Mouse (Mus musculus): ENCODE data around the gene Bfsp2. TPM values are rescaled to one million over a fixed set of nuclear protein-coding genes. Genes with fewer than 3 reads are reported as not detected.

Bfsp2 gene
- polyA plus RNA-seq, 1 experiment = not detected

- H3K4me3 ChIP-seq (ENCODE audit: insufficient read depth, low read depth, low read length) = no peak overlapping the region
- 14% methylated on average over 2 of the region's 2 CpGs for WGBS
- no peak overlapping the region for H3K27ac ChIP-seq (ENCODE audit: insufficient read depth, low read depth, low read length)
- no peak for TF ChIP-seq POLR2A (IDR thresholded peaks at IDR 0.05; ENCODE audit: insufficient read depth, low read depth, low read length)
- peak; percentile 85 for TF ChIP-seq CTCF (IDR thresholded peaks at IDR 0.05; ENCODE audit: insufficient read depth, low read depth, low read length)
- peaks cover 5% of the 10 kb centered on the region; the same call in 1 of the 2 replicates for H3K4me1 ChIP-seq (ENCODE audit: control insufficient read depth, insufficient read depth, low read length)
These were observed 10.2 kb upstream of the Bfsp2 start for GRCm38 (mm10) chr9:103490439-103490838.

GRCm38 (mm10) chr9:103489883-103490282, 9.7 kb upstream of the Bfsp2 start:
- no peak; the same call in 1 of the 2 replicates for TF ChIP-seq CTCF (IDR thresholded peaks at IDR 0.05; ENCODE audit: insufficient read depth, low read depth, low read length)
- TF ChIP-seq POLR2A (IDR thresholded peaks at IDR 0.05; ENCODE audit: insufficient read depth, low read depth, low read length) = no peak
- peaks cover 5% of the 10 kb centered on the region; the same call in 1 of the 2 replicates for H3K4me1 ChIP-seq (ENCODE audit: control insufficient read depth, insufficient read depth, low read length)
- no peak overlapping the region for H3K27ac ChIP-seq (ENCODE audit: insufficient read depth, low read depth, low read length)
- H3K4me3 ChIP-seq (ENCODE audit: insufficient read depth, low read depth, low read length) = no peak overlapping the region
- WGBS = 89% methylated on average over 4 of the region's 4 CpGs

- Histone ChIP-seq H3K4me1 (ENCODE audit: control insufficient read depth, insufficient read depth, low read length) (0 out of 2 replicates have a peak, but pooled peaks cover 5% of the 10 kb centered on the region), H3K27ac (ENCODE audit: insufficient read depth, low read depth, low read length) (no peak overlapping the region), H3K4me3 (ENCODE audit: insufficient read depth, low read depth, low read length) (no peak overlapping the region)
- WGBS = 85% methylated on average over 7 of the region's 7 CpGs
- TF ChIP-seq CTCF (IDR thresholded peaks at IDR 0.05; ENCODE audit: insufficient read depth, low read depth, low read length) = no peak
- TF ChIP-seq POLR2A (IDR thresholded peaks at IDR 0.05; ENCODE audit: insufficient read depth, low read depth, low read length) = no peak
These were observed 8.9 kb upstream of the Bfsp2 start for GRCm38 (mm10) chr9:103489096-103489495.

- Histone ChIP-seq H3K4me1 (ENCODE audit: control insufficient read depth, insufficient read depth, low read length) (0 out of 2 replicates have a peak, but pooled peaks cover 5% of the 10 kb centered on the region), H3K4me3 (ENCODE audit: insufficient read depth, low read depth, low read length) (no peak overlapping the region), H3K27ac (ENCODE audit: insufficient read depth, low read depth, low read length) (no peak overlapping the region)
- 78% methylated on average over 6 of the region's 6 CpGs for WGBS
- no peak for TF ChIP-seq POLR2A (IDR thresholded peaks at IDR 0.05; ENCODE audit: insufficient read depth, low read depth, low read length)
- TF ChIP-seq CTCF (IDR thresholded peaks at IDR 0.05; ENCODE audit: insufficient read depth, low read depth, low read length) = no peak
These were observed 6.0 kb upstream of the Bfsp2 start for GRCm38 (mm10) chr9:103486262-103486661.

- no peak for TF ChIP-seq CTCF (IDR thresholded peaks at IDR 0.05; ENCODE audit: insufficient read depth, low read depth, low read length)
- no peak for TF ChIP-seq POLR2A (IDR thresholded peaks at IDR 0.05; ENCODE audit: insufficient read depth, low read depth, low read length)
- WGBS = 63% methylated on average over 8 of the region's 8 CpGs
- Histone ChIP-seq H3K4me3 (ENCODE audit: insufficient read depth, low read depth, low read length) (no peak overlapping the region), H3K27ac (ENCODE audit: insufficient read depth, low read depth, low read length) (no peak overlapping the region), H3K4me1 (ENCODE audit: control insufficient read depth, insufficient read depth, low read length) (peaks cover 9% of the 10 kb centered on the region)
These were observed 5.4 kb upstream of the Bfsp2 start for GRCm38 (mm10) chr9:103485606-103486005.

- no peak overlapping the region for H3K27ac ChIP-seq (ENCODE audit: insufficient read depth, low read depth, low read length)
- TF ChIP-seq CTCF (IDR thresholded peaks at IDR 0.05; ENCODE audit: insufficient read depth, low read depth, low read length) (no peak), POLR2A (IDR thresholded peaks at IDR 0.05; ENCODE audit: insufficient read depth, low read depth, low read length) (no peak)
- WGBS = 57% methylated on average over 8 of the region's 8 CpGs
- H3K4me1 ChIP-seq (ENCODE audit: control insufficient read depth, insufficient read depth, low read length) = peaks cover 15% of the 10 kb centered on the region
- H3K4me3 ChIP-seq (ENCODE audit: insufficient read depth, low read depth, low read length) = no peak overlapping the region
These were observed 492 bp upstream of the Bfsp2 start for GRCm38 (mm10) chr9:103480603-103481220.

- Histone ChIP-seq H3K4me1 (ENCODE audit: control insufficient read depth, insufficient read depth, low read length) (peaks cover 20% of the 10 kb centered on the region), H3K4me3 (ENCODE audit: insufficient read depth, low read depth, low read length) (no peak overlapping the region), H3K27ac (ENCODE audit: insufficient read depth, low read depth, low read length) (no peak overlapping the region)
- TF ChIP-seq CTCF (IDR thresholded peaks at IDR 0.05; ENCODE audit: insufficient read depth, low read depth, low read length) = no peak
- no peak for TF ChIP-seq POLR2A (IDR thresholded peaks at IDR 0.05; ENCODE audit: insufficient read depth, low read depth, low read length)
- WGBS = 90% methylated on average over 6 of the region's 6 CpGs
These were observed 4.8 kb downstream of the Bfsp2 start for GRCm38 (mm10) chr9:103475414-103475813.

- WGBS = 17% methylated on average over 13 of the region's 13 CpGs
- H3K4me3 ChIP-seq (ENCODE audit: insufficient read depth, low read depth, low read length) = no peak overlapping the region
- peaks cover 22% of the 10 kb centered on the region for H3K4me1 ChIP-seq (ENCODE audit: control insufficient read depth, insufficient read depth, low read length)
- TF ChIP-seq CTCF (IDR thresholded peaks at IDR 0.05; ENCODE audit: insufficient read depth, low read depth, low read length) = no peak
- TF ChIP-seq POLR2A (IDR thresholded peaks at IDR 0.05; ENCODE audit: insufficient read depth, low read depth, low read length) = no peak
- peak overlapping the region; percentile 38; the same call in 1 of the 2 replicates for H3K27ac ChIP-seq (ENCODE audit: insufficient read depth, low read depth, low read length)
These were observed 6.1 kb downstream of the Bfsp2 start for GRCm38 (mm10) chr9:103473915-103474688.

- H3K4me1 ChIP-seq (ENCODE audit: control insufficient read depth, insufficient read depth, low read length) = peaks cover 24% of the 10 kb centered on the region
- no peak overlapping the region for H3K27ac ChIP-seq (ENCODE audit: insufficient read depth, low read depth, low read length)
- H3K4me3 ChIP-seq (ENCODE audit: insufficient read depth, low read depth, low read length) = no peak overlapping the region
- 64% methylated on average over 11 of the region's 11 CpGs for WGBS
- TF ChIP-seq CTCF (IDR thresholded peaks at IDR 0.05; ENCODE audit: insufficient read depth, low read depth, low read length) (no peak), POLR2A (IDR thresholded peaks at IDR 0.05; ENCODE audit: insufficient read depth, low read depth, low read length) (no peak)
These were observed 8.4 kb downstream of the Bfsp2 start for GRCm38 (mm10) chr9:103471784-103472183.
